Mouse (Mus musculus): ENCODE measurements at regions not wholly inside any gene's neighbourhood (a gene's known extent, or its start where the extent isn't known, plus 50 kb on each side); places are given as distances from the start of the nearest gene placed in this dataset.
"Not testable (repeated sequence)": the region's sequence is repeated elsewhere in the genome, so short reads cannot be mapped to it uniquely, and the experiment has no call there.

DNA sequence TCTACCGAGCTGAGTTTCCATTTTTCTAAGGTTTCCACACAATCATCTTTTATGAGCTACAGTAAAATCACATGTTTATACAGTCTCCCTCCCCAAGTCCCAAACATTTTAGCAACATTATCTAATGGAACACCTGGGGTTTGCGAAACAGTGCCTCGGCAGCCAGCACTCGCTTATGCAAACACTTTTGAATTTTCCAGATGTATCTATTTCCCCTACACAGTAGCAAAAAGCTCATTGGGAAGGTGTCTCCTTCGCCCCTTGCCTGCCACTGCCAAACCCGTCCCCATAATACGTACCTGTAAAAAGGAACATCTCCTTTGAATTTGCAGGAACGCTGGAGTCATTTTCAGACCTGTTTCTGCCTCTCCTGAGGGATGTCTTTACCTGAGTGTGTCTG lies 149.6 kb upstream of the Mocs1 start:
- no peak for DNase-seq (ENCODE audit: low spot score)

- peak; percentile 3 for DNase-seq (ENCODE audit: low spot score)
Measured at GRCm38 (mm10) chr17:49278973-49279727, 149.0 kb upstream of the Mocs1 start.

GRCm38 (mm10) chr17:49281344-49281743 lies 146.8 kb upstream of the Mocs1 start:
- no peak for DNase-seq (ENCODE audit: low spot score)

- DNase-seq (ENCODE audit: low spot score), result no peak
Measured at GRCm38 (mm10) chr17:49282498-49282897, 145.7 kb upstream of the Mocs1 start.

GRCm38 (mm10) chr17:49283491-49283890 lies 144.7 kb upstream of the Mocs1 start:
- DNase-seq (ENCODE audit: low spot score), result no peak

- no peak for DNase-seq (ENCODE audit: low spot score)
Measured at GRCm38 (mm10) chr17:49291636-49292035, 136.5 kb upstream of the Mocs1 start.

GRCm38 (mm10) chr17:49304461-49304860 lies 123.7 kb upstream of the Mocs1 start:
- DNase-seq (ENCODE audit: low spot score), result no peak

DNA sequence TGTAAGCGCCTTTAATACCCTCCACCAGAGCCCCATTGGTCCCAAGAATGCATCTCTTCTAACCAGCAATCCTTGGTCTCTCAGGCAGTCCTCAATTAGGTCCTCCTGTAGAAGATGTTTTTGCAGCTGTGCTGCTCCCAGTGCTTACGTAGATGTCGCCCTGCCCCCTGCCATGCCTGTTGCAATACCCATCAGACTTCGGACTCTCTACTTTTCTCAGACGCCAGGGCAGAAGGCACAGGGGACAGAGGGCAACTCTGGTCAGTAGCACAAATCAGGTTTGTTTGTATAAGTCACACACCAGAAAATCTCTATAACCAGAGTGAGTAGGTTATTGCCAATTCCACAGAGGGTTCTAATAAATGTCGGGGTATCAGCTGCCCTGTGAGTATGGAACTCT lies 123.0 kb upstream of the Mocs1 start:
- no peak for DNase-seq (ENCODE audit: low spot score)

DNA sequence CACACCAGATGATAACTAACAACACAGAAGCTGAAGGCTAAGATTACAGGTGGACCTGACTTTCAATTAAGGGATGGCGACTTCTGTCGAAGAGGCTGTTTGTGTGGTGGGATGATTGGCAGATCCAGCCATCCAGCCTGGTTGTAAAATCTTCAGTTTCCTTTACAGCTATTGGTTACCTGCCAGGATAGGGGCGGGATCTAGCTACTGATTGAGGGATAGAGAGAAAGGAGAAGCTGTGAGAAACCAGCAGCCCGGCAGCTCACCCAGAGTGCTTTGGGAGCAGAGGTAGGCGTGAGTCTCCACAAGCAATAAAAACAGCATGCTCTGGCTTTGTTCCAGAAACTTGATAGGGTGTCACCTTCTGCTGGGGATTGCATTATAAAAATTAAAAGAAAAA lies 119.1 kb upstream of the Mocs1 start:
- no peak for DNase-seq (ENCODE audit: low spot score)

DNA sequence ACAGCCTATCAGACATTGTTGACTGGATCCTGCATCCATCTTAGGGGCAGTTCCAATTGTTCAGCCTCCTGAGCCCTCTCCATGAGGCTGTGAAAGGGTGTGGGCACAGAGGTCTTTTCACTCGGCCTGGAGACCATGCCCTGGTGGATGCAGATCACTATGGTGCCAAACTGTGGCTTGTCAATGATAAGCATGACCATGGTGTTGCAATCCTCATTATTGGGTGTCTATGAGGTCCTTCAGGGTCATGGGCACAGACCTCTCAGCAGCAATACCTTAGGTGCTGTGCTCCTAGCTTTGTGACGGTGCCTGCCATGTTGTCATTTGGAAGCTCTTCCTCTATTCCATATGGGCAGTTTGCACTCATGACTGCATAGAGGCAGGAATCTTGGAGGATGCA lies 114.0 kb upstream of the Mocs1 start:
- DNase-seq (ENCODE audit: low spot score), result no peak

GRCm38 (mm10) chr17:49327524-49327923 lies 100.6 kb upstream of the Mocs1 start:
- DNase-seq (ENCODE audit: low spot score), result no peak

GRCm38 (mm10) chr17:49335318-49335717 lies 92.8 kb upstream of the Mocs1 start:
- DNase-seq (ENCODE audit: low spot score), result no peak

- no peak for DNase-seq (ENCODE audit: low spot score)
Measured at GRCm38 (mm10) chr17:49337881-49338280, 90.3 kb upstream of the Mocs1 start.

DNA sequence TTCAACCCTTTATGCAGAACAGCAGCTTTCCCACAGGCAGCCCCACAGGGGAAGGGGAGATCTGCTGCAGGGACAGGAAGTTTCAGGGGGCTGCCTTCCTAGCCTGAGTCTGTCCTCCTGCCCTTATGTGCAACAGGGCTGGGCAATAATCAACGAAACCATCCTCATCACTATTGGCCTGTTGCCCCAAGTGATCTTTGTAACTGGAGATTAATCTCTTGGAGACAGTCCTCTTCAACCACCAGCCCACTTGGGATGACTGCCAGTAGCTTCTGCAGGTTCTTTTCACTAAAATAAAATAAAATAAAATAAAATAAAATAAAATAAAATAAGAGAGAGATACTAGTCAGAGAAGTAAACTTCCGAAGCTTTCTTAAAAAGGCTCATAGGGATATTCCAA lies 85.5 kb upstream of the Mocs1 start:
- DNase-seq (ENCODE audit: low spot score), result no peak

DNA sequence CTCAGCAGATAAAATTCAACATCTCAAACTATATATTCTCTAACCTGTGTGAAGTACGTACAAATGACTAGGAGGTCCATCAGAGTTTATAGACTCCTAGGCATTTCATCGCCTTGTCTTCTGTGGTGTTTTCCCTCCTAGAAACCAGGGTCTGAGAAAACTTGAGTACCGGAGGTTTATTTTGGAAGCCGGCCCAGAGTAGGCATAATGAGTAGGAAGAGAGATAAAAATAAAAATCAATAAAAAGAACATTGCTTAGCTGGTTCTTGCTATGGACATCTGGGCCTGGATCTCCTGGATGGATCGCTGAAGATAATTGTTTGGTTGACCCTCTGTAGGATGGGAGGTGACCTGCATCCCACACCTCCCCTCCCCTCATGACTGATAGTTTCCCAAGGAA lies 81.5 kb upstream of the Mocs1 start:
- no peak for DNase-seq (ENCODE audit: low spot score)

- no peak for DNase-seq (ENCODE audit: low spot score)
Measured at GRCm38 (mm10) chr17:49349328-49349727, 78.8 kb upstream of the Mocs1 start.

DNA sequence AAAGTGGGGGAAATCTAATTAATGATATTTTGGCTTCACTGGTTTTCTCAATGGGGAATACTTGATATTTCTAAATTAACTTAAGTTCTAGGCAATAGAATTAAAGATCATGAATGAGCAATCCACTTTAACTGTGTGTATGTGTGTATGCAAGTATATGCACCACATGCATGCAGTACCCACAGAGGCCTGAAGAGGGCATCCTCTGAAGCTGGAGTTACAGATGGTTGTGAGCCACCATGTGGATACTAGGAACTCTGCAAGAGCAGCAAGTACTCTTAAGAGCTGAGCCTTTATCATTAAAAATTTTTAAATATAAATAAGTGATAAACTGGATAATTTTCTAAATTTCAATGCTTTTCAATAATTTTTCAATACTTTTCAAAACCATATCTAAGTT lies 69.0 kb upstream of the Mocs1 start:
- DNase-seq (ENCODE audit: low spot score), result no peak

DNA sequence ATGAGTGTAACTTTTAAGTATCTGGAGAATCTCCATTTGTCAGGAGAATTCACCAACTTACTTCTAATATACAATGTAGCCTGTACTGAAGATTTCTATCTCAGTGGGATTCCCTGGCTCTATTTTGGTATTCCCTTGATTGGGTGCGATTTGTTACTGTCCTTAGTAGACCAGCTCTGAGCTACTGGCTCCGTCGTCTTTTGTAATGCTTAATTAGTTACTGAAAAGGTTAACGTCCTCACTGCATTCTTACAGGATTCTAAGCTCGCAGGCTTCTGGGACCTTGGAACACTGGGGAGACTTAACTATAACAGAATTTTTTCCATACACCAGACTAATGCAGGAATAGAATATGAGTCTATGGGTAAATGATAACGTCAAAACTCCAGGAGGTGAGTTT lies 67.9 kb upstream of the Mocs1 start:
- not testable (repeated sequence) for DNase-seq (ENCODE audit: low spot score)

DNA sequence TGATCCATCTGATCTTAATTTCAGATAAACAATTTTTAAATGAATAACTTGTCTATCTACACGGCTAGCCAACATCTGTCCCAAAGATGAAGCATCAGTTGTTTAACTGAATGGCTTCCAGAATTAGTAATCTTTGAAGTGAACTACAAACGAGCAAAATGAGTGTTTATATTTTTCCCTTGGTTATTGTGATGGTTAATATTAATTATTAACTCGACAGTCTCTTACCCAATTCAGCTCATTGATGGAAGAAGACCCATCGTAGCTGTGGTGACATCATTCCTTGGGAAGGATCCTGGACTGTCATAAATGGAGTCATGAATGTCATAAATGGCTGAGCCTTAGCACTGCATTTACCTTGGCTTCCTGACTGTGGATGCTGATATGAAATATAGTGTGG lies 60.4 kb upstream of the Mocs1 start:
- DNase-seq (ENCODE audit: low spot score), result no peak

- DNase-seq (ENCODE audit: low spot score), result no peak
Measured at GRCm38 (mm10) chr17:49368476-49369269, 59.5 kb upstream of the Mocs1 start.

GRCm38 (mm10) chr17:49377626-49378025 lies 50.5 kb upstream of the Mocs1 start:
- DNase-seq (ENCODE audit: low spot score), result no peak

Measured in gastrocnemius, adult 18-20 months (tissue).